ENCODE assay signal across 12 mouse cellular contexts in genomic region chr19:16447832-16448621, GRCm38 (mm10). TPM values are rescaled to one million over a fixed set of nuclear protein-coding genes. Genes with fewer than 3 reads are reported as not detected.
DNase-seq lines count a peak whose midpoint lies in the region; ATAC-seq lines count a peak whose summit lies in the region.
"Had no signal": no experiment of that assay in that cellular context is flagged by ENCODE, and none has a peak within 500 bp of the region (broad histone marks: within the 10 kb centered on the region; RNA-seq: fewer than 3 reads in every experiment).

No protein-coding gene starts in this region.

- no peak for DNase-seq in hindbrain, embryonic 14.5 days (ENCODE audit: low spot score)
- DNase-seq in urinary bladder, postnatal 25 days (ENCODE audit: low spot score): peak; percentile 14
- no peak for DNase-seq in urinary bladder, adult 2 months (ENCODE audit: low spot score)
- DNase-seq in kidney, postnatal 14 days: peak; percentile 59
- no peak for DNase-seq in forebrain, embryonic 14.5 days (ENCODE audit: low spot score)
- DNase-seq in frontal cortex, postnatal 25 days (ENCODE audit: low spot score in 2 of 2): no peak
- no peak for DNase-seq in right cerebral cortex, adult 18-20 months
- DNase-seq: gastrocnemius, postnatal 14 days had no signal

- no peak overlapping the region for H3K9ac ChIP-seq in hindbrain, embryonic 13.5 days
- no peak overlapping the region for H3K9ac ChIP-seq in hindbrain, embryonic 14.5 days
- no peak overlapping the region for H3K9ac ChIP-seq in forebrain, embryonic 14.5 days (ENCODE audit: low read length)
- H3K9ac ChIP-seq: embryonic facial prominence, embryonic 12.5 days; limb, embryonic 12.5 days had no signal

- no peak overlapping the region for H3K4me3 ChIP-seq in hindbrain, embryonic 13.5 days
- H3K4me3 ChIP-seq in hindbrain, embryonic 14.5 days (replicated peaks; ENCODE audit: low read length): no peak overlapping the region
- H3K4me3 ChIP-seq in forebrain, embryonic 14.5 days (ENCODE audit: low read depth, low read length): no peak overlapping the region
- H3K4me3 ChIP-seq: embryonic facial prominence, embryonic 12.5 days; limb, embryonic 12.5 days; myocyte had no signal

- H3K9me3 ChIP-seq in hindbrain, embryonic 13.5 days: no peaks in the 10 kb centered on the region
- no peaks in the 10 kb centered on the region for H3K9me3 ChIP-seq in hindbrain, embryonic 14.5 days (ENCODE audit: control insufficient read depth, low read length)
- no peaks in the 10 kb centered on the region for H3K9me3 ChIP-seq in forebrain, embryonic 14.5 days (replicated peaks; ENCODE audit: control insufficient read depth, low read length)
- H3K9me3 ChIP-seq: embryonic facial prominence, embryonic 12.5 days; limb, embryonic 12.5 days had no signal

- H3K27ac ChIP-seq in hindbrain, embryonic 13.5 days: 0 out of 2 replicates have a peak overlapping the region, but pooled peaks have one; percentile 13
- no peak overlapping the region for H3K27ac ChIP-seq in hindbrain, embryonic 14.5 days
- H3K27ac ChIP-seq in forebrain, embryonic 14.5 days (ENCODE audit: low read depth, low read length): no peak overlapping the region
- H3K27ac ChIP-seq: embryonic facial prominence, embryonic 12.5 days; limb, embryonic 12.5 days had no signal

- 85% methylated on average over 6 of the region's 6 CpGs for WGBS in hindbrain, embryonic 13.5 days
- 79% methylated on average over 6 of the region's 6 CpGs for WGBS in hindbrain, embryonic 14.5 days
- 86% methylated on average over 6 of the region's 6 CpGs for WGBS in forebrain, embryonic 14.5 days

- H3K4me2 ChIP-seq in hindbrain, embryonic 13.5 days: no peak overlapping the region
- no peak overlapping the region for H3K4me2 ChIP-seq in hindbrain, embryonic 14.5 days (replicated peaks)
- no peak overlapping the region for H3K4me2 ChIP-seq in forebrain, embryonic 14.5 days (ENCODE audit: low read length)
- H3K4me2 ChIP-seq: embryonic facial prominence, embryonic 12.5 days; limb, embryonic 12.5 days had no signal

- no peaks in the 10 kb centered on the region for H3K36me3 ChIP-seq in hindbrain, embryonic 13.5 days
- no peaks in the 10 kb centered on the region for H3K36me3 ChIP-seq in hindbrain, embryonic 14.5 days (replicated peaks; ENCODE audit: control insufficient read depth, insufficient read depth)
- H3K36me3 ChIP-seq in forebrain, embryonic 14.5 days (ENCODE audit: control insufficient read depth, insufficient read depth, low read length): no peaks in the 10 kb centered on the region
- H3K36me3 ChIP-seq: embryonic facial prominence, embryonic 12.5 days; limb, embryonic 12.5 days had no signal

- peaks cover 7% of the 10 kb centered on the region; the same call in 1 of the 2 replicates for H3K4me1 ChIP-seq in hindbrain, embryonic 13.5 days (replicated peaks)
- H3K4me1 ChIP-seq in hindbrain, embryonic 14.5 days (replicated peaks; ENCODE audit: control insufficient read depth, insufficient read depth, low read length): no peaks in the 10 kb centered on the region
- no peaks in the 10 kb centered on the region for H3K4me1 ChIP-seq in forebrain, embryonic 14.5 days (ENCODE audit: control insufficient read depth, insufficient read depth, low read length)
- H3K4me1 ChIP-seq: embryonic facial prominence, embryonic 12.5 days; limb, embryonic 12.5 days had no signal

- H3K27me3 ChIP-seq in hindbrain, embryonic 13.5 days: no peaks in the 10 kb centered on the region
- H3K27me3 ChIP-seq in hindbrain, embryonic 14.5 days (ENCODE audit: control insufficient read depth, insufficient read depth, low read length): no peaks in the 10 kb centered on the region
- no peaks in the 10 kb centered on the region for H3K27me3 ChIP-seq in forebrain, embryonic 14.5 days (replicated peaks; ENCODE audit: control insufficient read depth, insufficient read depth, low read length)
- H3K27me3 ChIP-seq: embryonic facial prominence, embryonic 12.5 days; limb, embryonic 12.5 days had no signal

- ATAC-seq in hindbrain, embryonic 13.5 days (ENCODE audit: low FRiP score): no peak
- ATAC-seq in hindbrain, embryonic 14.5 days (ENCODE audit: low FRiP score): no peak
- ATAC-seq in forebrain, embryonic 14.5 days: no peak

RNA-seq across cellular contexts. Expression of gene Gna14, which starts 12.5 kb away (rescaled TPM):
- polyA plus RNA-seq in hindbrain, embryonic 13.5 days (2015; fragmentation: Nextera tagmentation; extraction: Ambion mirVana): 0.35 and 0.80 TPM in 2 replicates
- polyA plus RNA-seq in hindbrain, embryonic 14.5 days (2014; fragmentation: Nextera tagmentation; extraction: Ambion mirVana): 0.78 and 1.2 TPM in 2 replicates
- 3.4 and 3.7 TPM in 2 replicates for polyA plus RNA-seq in urinary bladder, adult 2 months (2012; rRNA removed)
- 1.5 and 1.8 TPM in 2 replicates for polyA plus RNA-seq in forebrain, embryonic 14.5 days (2014; fragmentation: Nextera tagmentation; extraction: Ambion mirVana)

Comparison
In these comparisons a context has a peak if more than half of its experiments do, and no peak if none do; other contexts are left out.
1. DNase-seq: peak in urinary bladder, postnatal 25 days (single experiment) and kidney, postnatal 14 days (single experiment); none in hindbrain, embryonic 14.5 days (single experiment), urinary bladder, adult 2 months (single experiment), forebrain, embryonic 14.5 days (single experiment), frontal cortex, postnatal 25 days (0 of 2) and right cerebral cortex, adult 18-20 months (single experiment).